Mouse (Mus musculus) heart, postnatal 4 days (tissue): ENCODE measurements at regions not wholly inside any gene's neighbourhood (a gene's known extent, or its start where the extent isn't known, plus 50 kb on each side); places are given as distances from the start of the nearest gene placed in this dataset.

Experiments
- DNase-seq: peaks from one replicate; pipeline ENCODE4 v3.0.0; 2021

DNA sequence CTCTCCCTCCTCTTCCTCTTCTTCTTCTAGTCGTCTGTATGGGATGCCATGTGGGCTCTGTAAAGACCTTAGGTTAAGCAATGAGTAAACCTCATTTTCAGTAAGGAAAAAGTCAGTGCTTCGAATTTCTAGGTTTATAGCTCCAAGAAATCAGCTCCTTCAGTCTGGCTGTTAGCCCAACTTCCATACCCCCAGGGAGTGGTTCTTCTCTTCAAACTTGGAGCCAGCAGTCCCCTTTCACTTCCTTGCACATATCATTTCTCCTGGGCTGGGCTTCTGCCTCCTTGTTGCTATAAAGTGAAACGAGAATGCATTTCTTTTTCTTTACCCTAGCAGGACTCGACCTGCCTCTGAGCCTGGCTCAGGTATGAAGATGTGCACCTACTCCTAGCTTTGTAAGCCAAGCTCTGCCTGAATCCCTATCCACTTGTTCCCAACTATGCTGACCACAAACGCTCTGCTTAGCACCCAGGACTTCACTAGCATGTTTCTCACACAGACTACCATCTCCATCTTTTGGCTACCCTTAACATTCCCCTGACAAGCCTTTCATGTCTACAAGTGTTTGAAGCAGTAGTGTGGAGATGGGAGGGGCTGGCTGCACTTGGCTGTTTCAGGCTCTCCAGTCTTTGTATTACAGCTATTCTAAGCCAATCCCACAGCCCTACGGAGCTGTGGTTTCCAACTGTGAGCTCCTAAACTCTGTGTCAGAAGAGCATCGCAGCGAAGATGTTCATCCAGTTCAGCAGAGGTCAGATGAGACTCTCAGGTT is 243.8 kb upstream of the Tprg start:
- DNase-seq = peak; percentile 49

DNA sequence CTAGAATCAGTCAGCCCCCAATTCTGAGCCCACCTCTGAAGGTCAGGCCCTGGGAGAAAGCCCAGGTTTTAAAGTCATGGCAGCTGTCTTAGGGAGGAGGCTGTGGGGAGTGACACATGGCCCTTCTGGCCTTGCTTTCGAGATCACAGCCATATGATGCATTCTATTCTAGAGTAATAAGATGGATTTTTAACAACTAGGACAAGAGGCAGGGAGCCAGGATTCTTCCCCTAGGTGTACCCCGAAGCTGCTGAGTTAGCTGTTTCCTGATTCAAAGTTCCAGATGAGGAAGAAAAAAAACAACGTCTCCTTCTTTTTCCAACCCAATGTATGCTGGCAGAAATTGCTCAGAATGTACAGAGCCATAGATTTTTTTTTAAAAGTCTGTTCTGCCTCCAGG is 242.0 kb upstream of the Tprg start:
- DNase-seq = no peak

DNA sequence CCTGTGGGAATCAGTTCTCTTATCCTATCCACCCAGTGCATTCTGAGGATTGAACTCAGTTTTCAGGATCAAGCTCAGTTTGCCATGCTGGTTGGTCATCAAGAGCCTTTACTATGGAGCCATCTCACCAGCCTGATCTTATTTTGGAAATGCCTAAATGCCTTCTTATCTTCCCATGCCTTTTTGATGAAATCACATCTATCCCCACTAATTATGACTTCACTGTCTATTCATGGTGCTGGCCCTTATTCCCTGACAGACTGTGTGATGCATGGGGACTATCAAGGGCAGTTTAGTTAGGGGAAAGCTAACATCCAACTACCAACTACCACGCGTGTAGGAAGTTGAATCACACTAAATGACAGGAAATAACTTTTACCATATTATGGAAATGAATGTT is 238.9 kb upstream of the Tprg start:
- no peak for DNase-seq

DNA sequence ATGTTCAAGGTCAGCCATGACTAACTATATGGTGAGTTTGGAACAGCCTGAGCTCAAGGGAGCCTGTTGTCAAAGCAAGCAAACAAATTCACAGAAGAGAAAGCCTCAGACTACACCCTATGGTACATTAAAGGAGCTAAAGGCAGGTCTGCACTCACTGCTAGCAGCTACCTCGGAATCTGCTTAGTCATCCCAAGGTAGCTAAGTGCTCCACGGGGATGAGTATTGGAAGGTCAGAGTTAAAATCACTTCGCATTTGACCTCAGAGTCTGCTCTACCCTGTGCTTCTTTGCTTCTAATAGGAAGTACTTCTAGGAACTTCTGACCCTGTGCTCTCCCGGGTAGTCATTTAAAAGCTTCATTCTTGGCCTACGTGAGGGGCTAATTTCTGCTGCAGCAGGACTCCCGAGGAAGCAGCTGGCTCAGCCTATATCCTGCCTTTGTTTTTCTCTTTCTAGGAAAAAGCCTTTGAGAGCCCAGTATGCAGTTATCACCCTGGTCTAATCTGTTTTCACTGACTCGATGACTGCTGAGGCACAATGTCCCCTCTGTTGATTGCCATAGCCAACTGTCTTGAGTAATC is 236.6 kb upstream of the Tprg start:
- DNase-seq = no peak

DNA sequence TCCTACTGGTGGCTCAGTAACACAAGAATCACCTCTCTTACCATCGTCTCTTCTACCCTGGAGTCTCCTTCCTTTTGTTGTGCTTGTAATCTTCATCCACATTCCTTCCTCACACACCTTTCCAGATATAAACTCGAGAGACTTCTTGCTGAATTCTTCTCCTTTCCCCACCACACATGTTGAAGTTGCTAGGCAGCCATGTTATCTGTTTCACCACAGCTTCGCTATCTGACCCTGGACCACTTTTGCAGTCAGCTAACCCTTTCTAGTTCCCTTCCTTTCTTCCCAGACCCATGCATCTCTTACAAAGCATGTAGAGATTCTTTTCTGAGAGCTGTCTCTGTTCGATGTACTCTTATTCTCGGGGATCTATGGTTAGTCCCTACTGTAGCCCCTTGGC is 235.6 kb upstream of the Tprg start:
- DNase-seq = no peak

DNA sequence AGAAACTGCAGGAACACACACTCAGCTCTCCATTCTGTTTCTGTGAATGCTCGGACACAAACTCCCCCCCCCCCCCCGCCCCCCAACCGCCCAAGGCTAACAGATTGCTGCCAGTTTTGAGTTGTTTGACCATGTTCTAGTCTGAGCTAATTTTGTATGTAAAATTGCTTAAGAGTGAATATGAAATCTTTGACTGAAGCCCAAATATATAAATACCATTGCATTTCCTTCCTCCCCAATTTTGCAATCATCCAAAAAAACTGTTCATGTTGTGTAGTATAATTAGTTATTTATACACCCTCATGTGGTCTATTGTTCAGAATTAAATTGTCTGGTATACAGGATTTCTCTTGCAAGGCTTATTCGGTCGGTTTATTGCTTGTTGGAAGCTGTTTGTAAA is 234.2 kb upstream of the Tprg start:
- no peak for DNase-seq

DNA sequence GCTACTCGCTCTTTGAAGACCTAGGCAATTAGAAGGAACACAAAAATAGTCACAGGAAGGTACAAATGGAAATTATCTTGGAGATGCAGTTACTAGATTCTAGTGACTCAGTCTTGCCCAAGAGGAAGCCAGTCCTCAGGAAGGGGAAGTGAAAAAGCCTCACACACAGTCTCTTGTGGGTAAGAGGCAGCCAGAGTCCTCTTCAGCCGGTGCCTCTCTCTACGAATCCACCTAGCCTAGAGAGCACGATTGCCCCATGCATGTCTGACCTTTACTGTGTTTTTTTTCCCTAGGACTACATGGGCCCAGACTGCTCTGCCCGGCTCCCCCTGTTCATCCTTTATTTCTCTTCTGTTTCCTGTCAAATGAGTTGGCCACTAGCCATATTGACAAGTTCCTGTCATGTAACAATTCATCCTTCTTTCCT is 233.7 kb upstream of the Tprg start:
- no peak for DNase-seq

DNA sequence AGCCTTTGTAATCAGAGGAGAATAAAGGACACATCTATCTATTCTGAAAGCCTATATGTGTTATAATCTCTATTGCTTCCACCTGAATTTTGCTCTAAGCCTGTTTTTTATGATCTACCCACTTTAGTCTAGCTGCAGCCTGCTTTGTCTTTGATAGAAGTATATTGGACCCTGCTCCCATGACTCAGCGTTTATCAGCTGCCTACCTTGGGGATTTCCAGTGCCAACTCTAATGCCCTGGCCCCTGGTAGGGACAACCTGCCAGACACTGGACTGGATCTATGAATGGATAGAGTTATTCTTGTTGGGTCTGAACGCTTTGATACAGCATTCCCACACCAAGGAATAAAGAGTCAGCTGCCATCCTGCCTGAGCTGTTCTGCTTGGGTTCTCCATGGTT is 232.3 kb upstream of the Tprg start:
- DNase-seq = no peak

DNA sequence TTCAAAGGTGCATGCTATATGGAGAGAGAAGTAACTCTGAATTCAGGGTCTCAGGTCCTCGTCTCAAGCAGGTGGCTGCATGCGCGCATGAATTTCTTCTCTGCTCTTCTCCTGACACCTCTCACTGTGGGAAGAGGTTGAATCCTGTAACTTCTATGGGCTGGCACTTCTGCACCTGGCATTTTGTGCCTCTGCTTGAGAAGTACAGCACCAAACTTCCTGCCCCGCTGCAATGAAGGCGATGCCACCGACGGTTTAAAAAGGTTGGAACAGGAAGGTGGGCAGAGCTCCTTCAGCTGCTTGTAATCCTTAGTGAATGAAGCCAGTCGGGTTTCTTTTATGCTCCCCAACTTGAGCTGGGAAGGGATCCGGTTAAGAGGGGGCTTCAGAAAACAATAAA is 231.2 kb upstream of the Tprg start:
- no peak for DNase-seq

DNA sequence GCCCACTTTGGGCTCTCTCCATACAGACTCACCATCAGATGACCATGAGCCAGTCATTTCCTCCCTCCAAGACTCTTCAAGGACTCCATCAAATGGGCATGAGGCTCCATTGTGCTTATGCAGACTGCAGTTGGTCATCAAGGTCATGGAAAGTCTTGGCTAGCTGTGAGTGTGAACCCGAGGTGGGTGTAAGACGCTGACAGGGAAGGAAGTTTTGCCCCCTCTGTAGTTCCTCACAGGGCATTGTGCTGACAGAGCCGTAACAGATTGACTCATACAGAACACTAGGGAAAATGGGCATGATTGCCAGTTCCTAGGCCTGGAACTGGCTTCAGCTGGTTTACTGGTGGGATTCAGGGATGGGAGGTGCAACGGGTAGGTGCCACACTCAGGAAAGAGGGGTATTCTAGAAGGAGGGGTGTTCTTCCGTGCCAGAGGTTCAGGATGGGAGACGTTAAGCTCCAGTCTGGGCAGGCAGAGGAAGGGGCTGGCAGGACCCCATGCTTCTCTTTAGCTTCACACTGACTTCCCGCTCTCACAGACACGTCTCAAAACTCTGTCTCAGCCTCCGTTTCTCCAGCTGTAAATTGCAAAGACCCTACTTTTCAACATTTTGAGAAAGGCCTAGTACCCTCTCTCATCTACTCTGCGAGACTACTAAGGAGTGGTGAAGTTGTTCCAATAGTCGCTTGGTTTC is 228.4 kb upstream of the Tprg start:
- DNase-seq = no peak

DNA sequence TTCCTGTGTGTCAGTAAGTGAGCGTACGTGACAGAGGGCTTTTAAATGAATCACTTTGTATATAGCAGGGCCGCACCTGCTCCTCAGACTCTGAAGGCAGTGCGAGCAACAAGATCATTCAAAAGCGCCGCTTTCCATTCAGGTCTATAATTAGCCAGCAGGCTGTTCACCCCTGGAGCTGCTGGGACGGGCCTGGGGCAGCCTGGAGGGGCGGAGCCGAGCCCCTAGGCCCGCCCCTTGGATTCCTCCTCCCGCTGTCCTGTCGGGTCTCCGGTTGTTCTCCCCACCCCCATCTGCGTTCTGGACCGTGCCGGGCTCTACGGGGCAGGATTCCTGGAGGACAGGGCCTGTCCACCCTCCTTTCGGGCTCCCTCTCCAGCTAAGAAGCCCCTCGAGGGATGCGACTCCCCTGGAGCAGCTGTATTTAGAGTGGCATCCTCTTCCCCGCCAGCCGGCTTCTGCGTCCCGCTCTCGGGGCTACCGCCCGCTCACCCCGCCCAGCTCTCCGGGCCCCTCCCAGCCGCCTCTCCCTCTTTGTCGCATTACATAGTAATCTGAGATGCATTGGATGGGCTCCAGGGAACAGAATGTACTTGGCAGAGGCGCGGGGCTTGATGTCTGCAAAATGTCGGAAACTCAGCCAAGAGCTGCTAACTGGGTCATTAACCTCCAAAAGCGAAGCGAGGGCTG is 227.7 kb upstream of the Tprg start:
- DNase-seq = peak; percentile 98

DNA sequence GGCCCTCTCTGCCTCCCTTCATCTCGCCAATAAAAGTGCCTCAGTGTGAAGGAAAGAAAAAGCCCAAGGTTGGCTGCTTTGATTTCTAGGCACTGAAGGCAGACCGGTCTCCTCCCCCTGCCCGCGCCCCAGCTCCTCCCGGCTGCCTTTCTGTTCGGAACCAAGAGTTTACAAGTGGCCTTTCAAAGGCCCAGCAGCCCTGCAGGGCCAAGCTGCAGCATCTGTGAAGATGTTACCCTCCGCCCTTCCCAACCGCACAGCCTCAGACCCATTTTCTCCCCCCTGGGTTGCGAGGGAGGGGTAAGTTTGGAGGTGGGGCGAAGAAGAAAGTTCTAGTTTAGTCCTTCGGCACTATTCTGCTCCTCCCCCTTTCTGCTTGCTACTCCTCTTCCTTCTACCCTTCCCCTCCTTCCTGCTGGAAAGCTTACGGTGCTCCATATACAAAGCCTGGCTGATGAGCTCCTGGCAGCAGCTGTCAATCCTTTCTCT is 227.1 kb upstream of the Tprg start:
- DNase-seq = no peak

DNA sequence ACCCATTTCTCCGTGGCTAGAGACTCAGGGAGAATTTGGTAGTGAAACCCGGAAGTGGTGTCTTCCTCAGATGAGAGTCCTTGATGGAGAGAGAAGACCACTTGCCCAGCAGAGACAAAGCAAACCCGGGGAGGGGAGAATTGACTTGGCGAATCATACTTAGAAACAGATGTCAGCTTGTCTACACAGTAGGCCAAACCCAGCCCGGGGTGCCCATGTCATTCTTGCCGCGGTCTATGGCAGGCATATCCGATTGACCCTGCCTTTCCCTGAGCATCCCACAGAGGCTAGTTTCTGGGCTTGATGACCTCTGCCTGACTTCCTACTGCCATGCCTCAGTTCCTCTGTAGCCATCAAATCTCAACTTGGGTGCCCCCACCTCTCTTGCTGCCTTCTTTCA is 226.4 kb upstream of the Tprg start:
- DNase-seq = no peak

DNA sequence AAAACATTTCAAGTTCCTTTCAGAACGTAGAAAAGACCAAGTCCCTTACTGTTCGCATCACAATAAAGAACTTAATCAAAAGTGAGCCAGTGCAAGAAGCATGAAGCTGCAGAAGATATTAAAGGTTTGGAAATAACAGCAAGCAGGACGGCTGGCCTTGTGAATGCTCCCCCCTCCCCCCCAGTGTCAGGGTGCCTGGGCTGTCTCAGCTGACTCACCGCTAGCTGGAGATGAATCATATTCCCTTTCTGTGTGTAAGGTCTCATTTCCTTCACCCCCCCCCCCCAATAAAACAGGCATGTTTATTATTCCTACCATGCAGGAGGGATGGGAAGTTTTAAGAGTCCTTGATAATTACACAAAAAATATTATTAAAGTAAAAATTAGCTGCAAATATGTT is 225.0 kb upstream of the Tprg start:
- DNase-seq = peak; percentile 33

DNA sequence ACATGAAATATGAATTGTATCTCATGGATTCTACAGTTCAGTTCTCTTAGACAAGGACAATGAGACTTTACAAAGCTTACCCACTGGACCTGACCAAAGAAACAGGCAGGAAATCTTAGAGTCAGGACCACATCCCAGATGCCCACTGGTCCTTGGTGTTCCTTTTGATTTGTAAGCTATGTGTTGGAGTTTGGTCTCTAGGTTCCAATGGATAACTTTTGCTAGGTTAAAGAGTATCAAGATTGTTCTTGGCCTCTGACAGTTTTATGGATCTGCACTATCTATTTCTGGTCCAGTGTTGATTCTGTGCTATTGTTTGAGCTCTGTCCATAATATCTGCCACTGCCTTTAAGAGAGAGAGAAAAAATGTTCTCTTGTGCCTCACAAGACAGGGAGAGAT is 222.6 kb upstream of the Tprg start:
- DNase-seq = no peak

DNA sequence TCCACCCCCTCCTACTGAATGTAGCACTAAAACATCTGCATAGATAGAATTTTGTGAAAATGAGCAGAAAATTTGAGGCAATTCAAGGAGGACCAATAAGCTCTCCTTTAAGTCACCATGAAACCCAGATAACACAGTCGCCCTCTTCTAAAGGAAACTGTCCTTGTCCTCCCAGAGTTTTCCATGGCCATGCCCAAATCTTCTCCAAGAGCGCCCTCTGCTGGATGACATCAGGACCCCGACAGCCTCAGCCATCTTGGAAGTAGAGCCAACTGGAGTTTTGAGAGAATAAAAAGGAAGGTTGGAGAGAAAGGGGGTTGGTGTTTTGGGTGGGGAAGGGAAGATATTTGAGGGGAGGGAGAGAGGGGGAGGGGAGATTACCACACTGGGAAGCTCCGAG is 222.1 kb upstream of the Tprg start:
- peak; percentile 96 for DNase-seq

DNA sequence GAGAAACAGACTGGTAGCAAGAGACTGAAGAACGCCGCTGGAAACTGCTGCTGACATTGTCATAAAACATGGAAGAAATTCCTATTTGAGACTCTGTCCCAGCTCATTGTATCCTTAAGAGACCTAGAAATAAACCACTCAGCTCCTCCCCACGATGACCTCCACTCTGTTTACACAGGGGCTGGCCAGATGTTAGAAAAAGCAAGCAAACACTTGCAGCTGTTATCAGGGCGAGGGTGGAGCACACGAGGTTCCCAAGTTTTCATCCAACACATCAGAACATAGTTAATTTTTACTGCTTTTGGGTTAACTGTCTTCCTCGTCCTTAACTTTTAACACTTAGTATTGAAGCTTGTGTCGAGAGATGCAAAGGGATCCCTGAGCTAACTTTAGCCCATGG is 219.8 kb upstream of the Tprg start:
- DNase-seq = no peak

DNA sequence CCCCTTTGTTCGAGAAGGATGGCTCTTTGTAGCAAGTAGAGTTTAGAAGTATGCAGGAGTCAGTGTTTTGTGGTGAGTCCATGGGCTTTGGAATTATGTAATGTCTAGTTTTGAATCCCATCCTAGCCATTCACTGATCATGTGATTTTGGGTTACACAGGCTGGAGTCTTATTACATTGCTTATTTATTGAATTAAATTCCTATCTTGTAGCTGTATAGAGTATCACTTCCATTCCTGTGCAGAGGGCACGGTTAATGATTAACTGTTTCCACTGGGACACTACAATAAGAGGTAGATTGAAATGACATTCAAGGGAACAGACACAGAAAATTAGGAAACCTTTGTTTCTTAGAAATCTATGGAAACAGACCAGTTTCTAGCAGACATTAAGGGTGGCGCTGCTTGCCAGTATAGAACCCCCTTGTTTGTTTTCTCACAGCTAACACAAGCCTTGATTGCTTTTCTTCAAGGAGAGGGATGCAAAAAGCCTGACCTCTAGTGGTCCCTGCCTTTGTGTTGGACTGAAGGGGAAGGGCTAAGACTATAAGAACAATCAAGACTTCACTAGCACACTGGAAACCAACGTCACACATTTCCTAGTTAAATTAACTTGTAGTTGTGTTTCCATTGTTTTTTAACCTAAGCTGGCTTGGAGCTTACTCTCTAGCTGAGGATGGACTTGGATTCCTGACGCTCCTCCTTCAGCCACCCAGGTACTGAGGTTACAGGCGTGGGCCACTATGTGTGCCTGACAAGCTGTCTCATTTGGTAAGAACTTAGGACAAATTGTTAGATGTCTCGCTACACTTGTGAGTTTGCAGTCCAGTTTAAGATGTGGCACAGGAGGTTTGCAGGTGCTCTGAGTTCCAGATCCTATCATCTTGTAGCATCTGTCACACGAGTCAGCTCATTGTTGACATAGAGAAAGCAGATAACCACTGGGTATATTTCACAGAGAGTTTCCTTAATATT is 219.1 kb upstream of the Tprg start:
- peak; percentile 42 for DNase-seq

DNA sequence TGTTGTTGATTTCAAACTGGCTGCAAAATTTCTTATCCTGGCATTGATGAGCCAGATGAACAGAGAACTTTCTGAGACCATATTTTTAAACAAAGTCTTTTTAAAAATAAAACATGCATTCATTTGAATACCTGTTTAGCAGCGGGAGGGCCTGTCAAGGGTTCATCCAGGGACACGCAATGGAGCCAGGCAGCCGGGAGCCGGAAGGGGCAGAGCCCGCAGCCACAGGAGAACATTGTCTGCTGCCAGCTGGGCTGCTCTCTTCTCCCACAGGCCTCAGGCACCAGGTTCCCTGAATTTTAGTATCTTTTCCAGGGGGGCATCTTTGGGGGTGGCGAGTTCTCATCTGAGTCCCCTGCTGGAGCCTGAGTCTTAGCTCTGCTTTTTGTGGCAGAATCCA is 205.8 kb upstream of the Tprg start:
- no peak for DNase-seq

DNA sequence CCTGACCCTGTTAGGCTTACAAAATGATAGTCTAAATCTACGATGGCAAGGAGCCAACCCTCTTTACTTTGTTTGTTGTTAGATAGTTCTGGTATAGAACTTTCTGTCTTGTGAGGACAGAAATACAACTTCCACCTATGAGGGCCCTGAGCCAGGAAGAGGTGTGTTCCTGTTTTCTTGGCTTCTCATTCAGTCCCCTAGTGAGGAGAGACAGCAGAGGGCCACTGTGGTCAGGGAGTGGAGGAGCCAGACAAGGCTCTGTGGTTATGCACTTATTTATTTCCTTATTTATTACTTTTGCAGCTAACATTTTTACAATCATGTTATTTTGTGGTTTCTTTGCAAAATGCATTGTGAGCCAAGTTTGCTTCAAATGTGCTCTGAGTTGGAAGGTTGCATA is 202.9 kb upstream of the Tprg start:
- DNase-seq = no peak

DNA sequence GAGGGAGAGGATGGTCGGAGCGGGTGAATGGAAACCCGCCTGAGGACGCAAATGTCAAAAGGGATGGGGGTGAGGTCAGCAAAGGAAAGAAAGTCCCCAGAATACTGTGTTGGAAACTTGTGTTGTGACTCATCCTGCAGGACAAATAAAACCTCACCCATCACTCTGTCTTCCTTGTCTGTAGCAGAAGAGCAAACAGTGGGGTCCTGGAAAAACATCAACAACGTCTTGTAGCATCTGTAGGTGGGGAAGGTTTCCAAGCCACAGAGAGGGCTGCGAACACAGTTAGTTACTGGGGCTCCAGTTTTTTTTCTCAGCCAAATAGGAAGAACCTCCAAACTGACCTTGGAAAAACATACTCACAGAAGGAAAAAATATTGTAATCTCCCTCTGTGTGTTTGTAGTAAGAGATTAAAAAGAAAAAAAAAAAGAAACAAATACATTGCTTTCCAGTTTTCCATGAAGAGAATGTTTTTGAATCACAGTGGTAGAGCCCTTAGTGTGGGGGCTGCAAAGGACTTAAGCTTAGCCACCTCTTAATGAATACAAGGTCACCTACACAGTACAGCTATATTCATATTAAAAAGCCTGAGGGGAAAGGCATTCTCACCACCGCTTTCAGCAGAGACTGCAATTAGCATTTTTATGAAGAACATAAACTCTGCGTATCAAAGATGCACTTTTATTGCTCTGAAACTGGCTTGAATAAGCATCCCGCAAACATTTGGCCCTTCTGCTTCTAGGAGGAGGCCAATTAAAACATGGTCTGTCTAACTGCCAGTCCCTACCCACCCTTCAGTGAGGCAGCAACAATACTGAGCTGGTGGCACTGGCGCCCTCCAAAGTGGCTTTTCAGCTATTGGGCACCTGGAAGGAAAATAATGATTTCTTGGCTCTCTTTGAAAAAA is 198.6 kb upstream of the Tprg start:
- DNase-seq = no peak
